Mouse (Mus musculus) neutrophil, adult 59 days (primary cell): ENCODE data around the gene Sapcd1. TPM values are rescaled to one million over a fixed set of nuclear protein-coding genes. Genes with fewer than 3 reads are reported as not detected.

ENCODE experiments used
- total RNA-seq, 2 experiments: library from RNA; stranded (reverse); gene quantifications; 1 replicate in 1 of 2; 2 replicates in 1 of 2; pipeline ENCODE4 v1.2.4; 2023

Sapcd1 gene
- under 1 TPM; 0.82 to 0.84 TPM for total RNA-seq

DNA sequence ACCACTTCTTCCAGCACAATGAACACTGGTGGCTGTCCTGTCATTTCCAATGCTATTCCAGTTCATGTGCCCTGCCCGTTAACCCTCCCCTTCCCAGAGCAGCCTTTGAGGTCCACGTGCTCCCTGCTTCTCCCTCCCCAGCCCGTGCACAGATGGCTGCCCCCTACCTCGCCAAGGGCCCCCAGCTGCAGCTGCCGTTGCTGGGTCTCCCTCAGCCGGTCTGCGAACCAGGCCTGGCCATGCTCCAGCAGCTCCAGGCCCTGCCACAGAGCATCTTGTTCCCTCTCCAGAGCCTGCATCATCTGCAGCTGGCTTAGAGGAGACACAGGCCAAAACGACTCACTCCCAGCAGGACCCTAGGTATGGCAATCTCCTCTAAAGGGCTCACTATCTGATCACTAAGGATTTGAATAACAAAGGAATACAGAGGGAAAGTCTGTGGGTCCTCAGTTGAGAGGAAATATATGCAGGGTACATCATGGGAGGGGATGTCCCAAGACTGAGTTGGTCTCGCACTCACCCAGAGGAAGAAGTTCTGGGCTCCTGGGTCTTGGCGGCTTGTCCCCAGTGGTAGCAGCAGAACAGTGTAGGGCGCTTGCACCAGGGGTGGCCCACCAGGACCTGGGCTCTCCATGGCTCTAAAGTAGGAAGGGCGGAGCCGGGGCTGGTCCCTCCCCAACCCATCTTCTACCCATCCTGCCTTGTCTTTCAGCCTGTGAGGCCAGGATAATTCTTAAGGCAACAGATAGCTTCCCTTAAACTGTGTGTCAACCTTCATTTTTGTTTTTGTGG is at the start of gene Sapcd1:
TSS of gene Sapcd1 (minus strand) at position 740 of the 792 bp plus-strand sequence.

GRCm38 (mm10) chr17:35076507-35077176 is 48.8 kb upstream of the Sapcd1 start, which contains the start of gene Ly6g6e:
Gene Ly6g6e (plus strand): TSS chr17:35076902.

GRCm38 (mm10) chr17:35066084-35066483 is 38.3 kb upstream of the Sapcd1 start, which contains the start of gene Mpig6b:
Gene Mpig6b (minus strand): TSS chr17:35066184.

DNA sequence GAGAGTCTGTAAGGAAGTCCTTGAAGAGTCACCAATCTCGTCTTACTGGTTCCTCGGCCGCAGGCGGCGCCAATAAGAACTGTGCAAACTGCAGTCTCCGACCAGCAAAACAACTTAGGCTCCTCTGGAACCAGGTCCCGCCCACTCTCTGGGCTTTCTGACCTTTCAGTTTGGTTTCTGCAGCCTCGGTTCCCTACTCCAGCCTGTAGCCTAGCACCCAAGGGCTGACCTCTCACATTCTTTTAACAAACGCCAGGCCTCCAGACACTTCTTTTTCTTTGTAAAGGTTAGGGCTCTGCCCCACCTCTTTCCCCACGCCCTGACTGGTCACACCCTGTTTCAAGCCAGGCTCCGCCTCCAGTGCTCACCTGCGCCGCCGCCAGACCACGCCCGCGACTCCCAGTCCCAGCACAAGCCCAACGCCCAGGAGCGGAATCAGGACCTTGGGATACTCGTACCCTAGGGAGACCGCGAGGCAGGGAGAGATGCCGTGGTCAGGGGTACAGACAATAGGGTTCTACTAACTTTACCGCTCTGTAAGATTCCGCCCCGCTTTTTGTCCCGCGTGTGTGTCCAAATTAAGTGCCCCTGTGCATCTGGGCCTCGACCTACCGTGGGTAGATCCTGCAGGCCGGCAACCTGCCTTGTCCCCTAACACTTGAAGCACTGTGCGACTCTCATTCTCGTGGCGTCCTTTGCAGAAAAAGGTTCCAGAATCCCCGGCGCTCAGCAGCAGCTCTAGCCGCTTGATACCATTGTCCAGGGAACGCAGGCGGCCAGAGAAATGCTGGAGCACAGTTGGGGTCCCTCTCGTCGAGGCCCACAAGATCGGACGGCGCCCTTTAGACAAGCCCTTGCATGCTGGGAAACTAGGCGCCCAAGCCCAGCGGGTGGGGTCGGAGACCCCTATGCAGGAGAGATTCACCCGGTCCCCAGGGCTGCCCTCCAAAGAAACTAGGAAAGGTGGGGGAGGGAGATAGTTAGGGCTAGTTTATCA is 37.4 kb upstream of the Sapcd1 start, which contains the start of gene Ly6g6c:
TSS of gene Ly6g6c (plus strand) at position 438 of the 997 bp plus-strand sequence.

GRCm38 (mm10) chr17:35058911-35059892 is 31.4 kb upstream of the Sapcd1 start, which contains the start of gene Ddah2:
Gene Ddah2 (plus strand): TSS chr17:35059035.

DNA sequence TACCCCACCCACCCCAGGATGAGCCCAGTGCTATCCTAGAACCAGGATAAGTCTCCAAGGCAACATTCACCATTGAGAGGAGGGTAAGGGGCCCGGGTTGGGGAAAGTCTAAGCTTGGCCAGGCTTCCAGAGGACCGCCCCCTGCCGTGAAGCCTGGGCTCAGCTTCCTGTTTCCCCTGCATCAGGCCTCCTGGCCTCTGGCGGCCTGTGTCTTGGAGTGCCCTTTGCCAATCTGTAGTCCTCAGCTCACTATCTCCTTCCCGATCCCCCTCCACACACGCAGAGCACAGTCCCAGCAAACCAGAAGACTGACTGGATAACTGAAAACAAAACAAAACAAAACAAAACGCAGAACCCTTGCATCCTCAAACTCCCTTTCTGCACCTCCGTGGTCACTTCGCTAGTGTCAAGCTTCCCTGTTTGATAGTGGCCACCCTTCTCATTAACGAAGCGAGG is 21.8 kb upstream of the Sapcd1 start, which contains the start of gene Clic1:
TSS of gene Clic1 (plus strand) at position 406 of the 456 bp plus-strand sequence.

DNA sequence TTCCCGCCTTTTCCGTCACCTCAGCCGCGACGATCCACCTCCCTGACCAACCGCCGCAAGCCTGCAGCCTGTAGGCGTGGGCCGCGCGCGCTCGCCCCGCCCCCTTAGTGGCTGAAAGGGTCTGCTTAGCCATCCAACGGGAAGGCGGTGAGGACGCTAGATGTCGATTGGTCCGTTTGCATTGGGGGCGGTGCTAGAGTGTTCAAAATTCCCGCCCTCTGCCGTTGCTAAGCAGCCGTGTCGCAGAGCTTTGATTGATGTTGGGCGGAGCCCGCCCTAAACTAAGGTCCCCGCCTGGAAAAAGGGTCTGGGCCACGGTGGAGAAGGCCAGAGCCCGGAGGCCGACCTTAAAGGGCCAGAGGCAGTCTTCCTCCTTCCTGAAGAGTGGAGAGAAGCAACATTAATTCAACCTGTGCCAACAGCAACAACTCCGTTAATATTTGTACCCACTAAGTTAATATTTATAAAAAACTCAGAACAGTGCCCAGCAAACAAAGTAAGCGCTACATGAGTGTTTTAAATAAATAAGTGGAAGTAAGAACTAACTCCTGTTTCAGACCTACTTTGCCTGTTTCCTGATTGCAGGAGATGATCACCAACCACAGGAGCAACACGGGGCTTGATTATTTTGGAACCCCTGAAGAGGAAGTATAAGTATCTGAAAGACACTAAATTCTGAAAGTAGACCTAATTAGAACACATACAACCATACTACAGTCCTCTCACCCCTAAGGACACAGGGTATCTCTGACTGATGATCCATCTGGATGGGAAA is 19.1 kb upstream of the Sapcd1 start, which contains the start of gene Msh5:
TSS of gene Msh5 (minus strand) at position 65 of the 775 bp plus-strand sequence.

DNA sequence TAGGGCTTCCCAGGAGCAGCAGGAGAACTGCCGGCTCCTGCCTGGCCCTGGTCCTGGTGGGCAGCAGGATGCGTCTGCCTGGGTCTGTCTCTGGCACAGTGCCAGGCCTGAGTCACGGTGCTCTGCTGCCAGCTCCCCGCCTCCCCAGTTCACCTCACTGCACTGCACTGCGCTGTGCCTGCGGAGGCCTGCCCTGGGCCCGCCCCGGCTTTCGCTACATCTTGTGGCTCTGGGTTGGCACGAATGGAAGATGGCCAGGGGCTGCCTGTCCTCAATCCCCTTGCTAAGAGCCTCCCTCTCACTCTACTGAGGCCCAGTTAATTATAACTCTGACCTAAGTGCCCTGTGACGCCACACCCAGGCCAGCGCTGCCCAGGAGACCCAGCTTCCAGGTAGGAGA is 11.4 kb downstream of the Sapcd1 start, which contains the start of gene Vwa7:
TSS of gene Vwa7 (plus strand) at position 204 of the 400 bp plus-strand sequence.

DNA sequence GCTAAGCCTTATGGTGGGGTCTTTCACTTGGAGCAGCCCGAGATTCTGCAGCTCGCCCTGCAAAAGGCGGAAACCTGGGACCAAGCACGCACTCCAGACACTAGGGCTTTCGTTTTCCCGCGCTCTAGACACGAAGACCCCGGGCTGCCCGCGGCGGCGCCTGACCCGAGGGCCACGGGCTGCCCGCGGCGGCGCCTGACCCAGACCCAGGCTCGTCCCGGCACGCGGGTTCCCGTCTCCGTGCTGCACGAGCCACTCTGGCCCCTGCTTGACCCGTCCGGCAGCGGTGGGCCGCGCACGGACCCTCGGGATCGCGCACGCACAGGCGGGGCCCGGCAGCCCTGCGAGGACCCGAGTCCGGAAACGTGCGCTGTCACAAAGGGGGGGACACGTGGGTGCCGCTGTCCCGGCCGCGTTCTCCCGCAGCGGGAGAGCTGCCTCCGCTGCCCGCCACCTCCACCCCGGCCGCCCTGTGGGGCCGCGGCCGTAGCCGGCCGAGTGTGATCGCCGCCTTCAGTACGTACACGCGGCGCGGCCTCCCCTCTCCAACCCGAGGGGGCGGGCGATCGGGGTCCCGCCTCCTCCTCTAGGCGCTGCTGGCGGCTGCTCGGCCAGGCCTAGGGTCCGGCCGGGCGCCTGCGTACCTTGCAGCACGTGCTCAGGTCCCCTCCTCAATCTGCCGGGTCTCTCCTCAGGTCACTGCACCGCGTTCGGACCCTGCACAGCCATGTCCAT is 26.9 kb downstream of the Sapcd1 start, which contains the start of gene Vars:
TSS of gene Vars (plus strand) at position 271 of the 735 bp plus-strand sequence.

DNA sequence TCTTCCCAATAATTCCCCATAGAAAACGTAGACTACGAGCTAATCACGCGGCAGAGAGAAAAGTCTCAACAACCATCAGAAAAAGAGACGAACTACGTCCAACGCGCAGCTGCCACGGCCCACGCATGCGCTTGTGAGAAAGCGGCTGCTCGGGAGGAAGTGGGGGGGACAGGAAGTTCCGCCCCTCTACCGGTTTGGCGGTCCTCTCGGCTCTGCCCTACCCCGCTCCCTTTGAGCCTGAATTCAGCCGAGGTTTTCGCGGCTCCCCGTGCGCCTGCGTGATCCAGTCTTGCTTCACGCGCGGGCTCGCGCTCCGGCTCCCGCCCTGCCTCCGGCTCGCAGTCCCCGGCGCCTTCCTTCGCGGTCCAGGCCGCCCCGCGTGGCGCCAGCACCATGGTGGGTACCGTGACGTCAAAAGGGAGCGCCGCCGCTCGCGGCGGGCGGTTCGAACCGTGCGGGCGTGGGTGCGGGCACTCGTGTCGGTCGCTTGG is 46.1 kb downstream of the Sapcd1 start, which contains the start of gene Lsm2:
TSS of gene Lsm2 (plus strand) at position 173 of the 491 bp plus-strand sequence.

Other genes starting within 250 kb of the Sapcd1 start
- gene Cyp21a1, start 223.5 kb downstream of the Sapcd1 start, total RNA-seq = not detected
- 10 to 100 TPM; 39.4 to 40.7 TPM for gene Stk19, start 191.1 kb downstream of the Sapcd1 start, total RNA-seq
- gene Dxo, start 191.0 kb downstream of the Sapcd1 start, total RNA-seq = 10 to 100 TPM; 46.2 to 53.2 TPM
- gene Skiv2l, start 177.8 kb downstream of the Sapcd1 start, total RNA-seq = 10 to 100 TPM; 83.2 to 91.6 TPM
- gene Nelfe, start 177.6 kb downstream of the Sapcd1 start, total RNA-seq = 10 to 100 TPM; 24.1 to 27.8 TPM
- under 1 TPM; 0.64 to 0.73 TPM for gene Cfb, start 165.5 kb downstream of the Sapcd1 start, total RNA-seq
- gene Zbtb12, start 148.5 kb downstream of the Sapcd1 start, total RNA-seq = 1 to 10 TPM; 2.7 to 2.8 TPM
- gene Gm20547, start 146.0 kb downstream of the Sapcd1 start, total RNA-seq = not detected
- 1 to 10 TPM in 1 of 2 experiments, under 1 TPM in 1; 0.22 to 1.6 TPM for gene C2, start 129.8 kb downstream of the Sapcd1 start, total RNA-seq
- gene Ehmt2, start 129.5 kb downstream of the Sapcd1 start, total RNA-seq = 10 to 100 TPM; 58.0 to 71.6 TPM
- under 1 TPM in 1 of 2 experiments, not detected in 1; 0.24 TPM for gene Slc44a4, start 113.5 kb downstream of the Sapcd1 start, total RNA-seq
- gene Neu1, start 96.8 kb downstream of the Sapcd1 start, total RNA-seq = 10 to 100 TPM; 71.5 to 75.3 TPM
- 10 to 100 TPM in 1 of 2 experiments, 1 to 10 TPM in 1; 6.4 to 28.6 TPM for gene Hspa1b, start 68.8 kb downstream of the Sapcd1 start, total RNA-seq
- gene Gm20481, start 58.1 kb downstream of the Sapcd1 start, total RNA-seq = not detected
- gene Hspa1a, start 55.9 kb downstream of the Sapcd1 start, total RNA-seq = 10 to 100 TPM; 14.6 to 41.1 TPM
- not detected for gene Hspa1l, start 55.3 kb downstream of the Sapcd1 start, total RNA-seq
- gene Lsm2, start 46.2 kb downstream of the Sapcd1 start, total RNA-seq = 10 to 100 TPM; 29.9 to 39.2 TPM
- gene Vars, start 27.0 kb downstream of the Sapcd1 start, total RNA-seq = 10 to 100 TPM; 61.3 to 70.3 TPM
- gene Vwa7, start 11.4 kb downstream of the Sapcd1 start, total RNA-seq = not detected
- 1 to 10 TPM; 6.7 to 8.8 TPM for gene Msh5, start 18.7 kb upstream of the Sapcd1 start, total RNA-seq
- gene Clic1, start 21.9 kb upstream of the Sapcd1 start, total RNA-seq = 100 to 1,000 TPM; 271 to 302 TPM
- 1 to 10 TPM; 3.4 to 4.6 TPM for gene Ddah2, start 31.0 kb upstream of the Sapcd1 start, total RNA-seq
- gene Ly6g6c, start 37.4 kb upstream of the Sapcd1 start, total RNA-seq = not detected
- gene Mpig6b, start 38.2 kb upstream of the Sapcd1 start, total RNA-seq = under 1 TPM; 0.64 to 0.93 TPM
- not detected for gene Ly6g6e, start 48.9 kb upstream of the Sapcd1 start, total RNA-seq
- not detected for gene Ly6g6d, start 50.0 kb upstream of the Sapcd1 start, total RNA-seq
- gene Ly6g6f, start 57.6 kb upstream of the Sapcd1 start, total RNA-seq = under 1 TPM; 0.31 to 0.55 TPM
- 10 to 100 TPM; 48.8 to 54.6 TPM for gene Abhd16a, start 61.2 kb upstream of the Sapcd1 start, total RNA-seq
- gene Ly6g5c, start 80.3 kb upstream of the Sapcd1 start, total RNA-seq = not detected
- gene Ly6g5b, start 87.4 kb upstream of the Sapcd1 start, total RNA-seq = 10 to 100 TPM; 15.2 to 16.0 TPM
- gene Gpank1, start 93.4 kb upstream of the Sapcd1 start, total RNA-seq = 10 to 100 TPM; 25.6 to 26.4 TPM
- 100 to 1,000 TPM; 171 to 190 TPM for gene Csnk2b, start 94.0 kb upstream of the Sapcd1 start, total RNA-seq
- 10 to 100 TPM; 17.0 to 23.1 TPM for gene D17H6S53E, start 98.4 kb upstream of the Sapcd1 start, total RNA-seq
- not detected for gene Apom, start 104.0 kb upstream of the Sapcd1 start, total RNA-seq
- gene Bag6, start 107.2 kb upstream of the Sapcd1 start, total RNA-seq = 100 to 1,000 TPM; 245 to 298 TPM
- 100 to 1,000 TPM; 187 TPM for gene Prrc2a, start 136.9 kb upstream of the Sapcd1 start, total RNA-seq
- 10 to 100 TPM; 15.4 to 17.4 TPM for gene Aif1, start 148.1 kb upstream of the Sapcd1 start, total RNA-seq
- gene Lst1, start 160.4 kb upstream of the Sapcd1 start, total RNA-seq = 100 to 1,000 TPM; 614 to 632 TPM
- 10 to 100 TPM; 89.3 to 97.8 TPM for gene Ltb, start 166.4 kb upstream of the Sapcd1 start, total RNA-seq
- gene Tnf, start 174.0 kb upstream of the Sapcd1 start, total RNA-seq = 10 to 100 TPM; 62.5 to 72.6 TPM
- gene Lta, start 177.3 kb upstream of the Sapcd1 start, total RNA-seq = under 1 TPM in 1 of 2 experiments, not detected in 1; 0.26 TPM
- gene Gm16181, start 192.8 kb upstream of the Sapcd1 start, total RNA-seq = under 1 TPM in 1 of 2 experiments, not detected in 1; 0.75 TPM
- gene Atp6v1g2, start 205.6 kb upstream of the Sapcd1 start, total RNA-seq = 1 to 10 TPM; 2.2 to 3.4 TPM
- 10 to 100 TPM; 21.5 to 22.1 TPM for gene Nfkbil1, start 207.8 kb upstream of the Sapcd1 start, total RNA-seq
- 100 to 1,000 TPM; 206 to 207 TPM for gene Ddx39b, start 213.7 kb upstream of the Sapcd1 start, total RNA-seq
- gene H2-D1, start 234.7 kb upstream of the Sapcd1 start, total RNA-seq = 1,000 to 10,000 TPM; 1,338 to 1,458 TPM